Mouse (Mus musculus): ENCODE results near the gene Slc25a33.

Gene Slc25a33

GRCm38 (mm10) chr4:149794966-149795477 is 20.9 kb upstream of the Slc25a33 start:
- DNase-seq (ENCODE audit: low read depth, low spot score): no peak

GRCm38 (mm10) chr4:149794010-149794338 is 19.9 kb upstream of the Slc25a33 start:
- DNase-seq (ENCODE audit: low read depth, low spot score): no peak

- peak; percentile 51 for DNase-seq (ENCODE audit: low read depth, low spot score)
Observed at GRCm38 (mm10) chr4:149793156-149794009, 19.3 kb upstream of the Slc25a33 start.

GRCm38 (mm10) chr4:149792159-149792800 is 18.2 kb upstream of the Slc25a33 start:
- DNase-seq (ENCODE audit: low read depth, low spot score): no peak

- DNase-seq (ENCODE audit: low read depth, low spot score): no peak
Observed at GRCm38 (mm10) chr4:149791470-149791869, 17.4 kb upstream of the Slc25a33 start.

GRCm38 (mm10) chr4:149790969-149791368 is 16.9 kb upstream of the Slc25a33 start:
- no peak for DNase-seq (ENCODE audit: low read depth, low spot score)

- DNase-seq (ENCODE audit: low read depth, low spot score): no peak
Observed at GRCm38 (mm10) chr4:149790546-149790945, 16.5 kb upstream of the Slc25a33 start.

- no peak for DNase-seq (ENCODE audit: low read depth, low spot score)
Observed at GRCm38 (mm10) chr4:149789421-149790194, 15.5 kb upstream of the Slc25a33 start.

- DNase-seq (ENCODE audit: low read depth, low spot score): no peak
Observed at GRCm38 (mm10) chr4:149784901-149785300, 10.8 kb upstream of the Slc25a33 start.

- no peak for DNase-seq (ENCODE audit: low read depth, low spot score)
Observed at GRCm38 (mm10) chr4:149784371-149784770, 10.3 kb upstream of the Slc25a33 start.

- no peak for DNase-seq (ENCODE audit: low read depth, low spot score)
Observed at GRCm38 (mm10) chr4:149782975-149783374, 8.9 kb upstream of the Slc25a33 start.

- peak; percentile 91 for DNase-seq (ENCODE audit: low read depth, low spot score)
Observed at GRCm38 (mm10) chr4:149780565-149781356, 6.7 kb upstream of the Slc25a33 start.

- no peak for DNase-seq (ENCODE audit: low read depth, low spot score)
Observed at GRCm38 (mm10) chr4:149779966-149780365, 5.9 kb upstream of the Slc25a33 start.

GRCm38 (mm10) chr4:149777126-149777525 is 3.0 kb upstream of the Slc25a33 start:
- DNase-seq (ENCODE audit: low read depth, low spot score): no peak

GRCm38 (mm10) chr4:149775760-149776362 is 1.8 kb upstream of the Slc25a33 start:
- DNase-seq (ENCODE audit: low read depth, low spot score): no peak

- DNase-seq (ENCODE audit: low read depth, low spot score): no peak
Observed at GRCm38 (mm10) chr4:149775330-149775729, 1.3 kb upstream of the Slc25a33 start.

- peak; percentile 78 for DNase-seq (ENCODE audit: low read depth, low spot score)
Observed at GRCm38 (mm10) chr4:149773408-149774093, 526 bp downstream of the Slc25a33 start.

- DNase-seq (ENCODE audit: low read depth, low spot score): peak; percentile 76
Observed at GRCm38 (mm10) chr4:149772394-149772793, 1.7 kb downstream of the Slc25a33 start.

GRCm38 (mm10) chr4:149765201-149765600 is 8.9 kb downstream of the Slc25a33 start:
- no peak for DNase-seq (ENCODE audit: low read depth, low spot score)

- DNase-seq (ENCODE audit: low read depth, low spot score): no peak
Observed at GRCm38 (mm10) chr4:149763335-149763734, 10.7 kb downstream of the Slc25a33 start.

Data from A20 (cell line).